Mouse (Mus musculus): ENCODE data around the gene Zfp169. TPM values are rescaled to one million over a fixed set of nuclear protein-coding genes. Genes with fewer than 3 reads are reported as not detected.
A peak's percentile ranks its signal among the peaks of the same experiment; 100 is the strongest.

Zfp169 gene
- polyA plus RNA-seq, 1 experiment from 2014 or later: 8.5 TPM

DNA sequence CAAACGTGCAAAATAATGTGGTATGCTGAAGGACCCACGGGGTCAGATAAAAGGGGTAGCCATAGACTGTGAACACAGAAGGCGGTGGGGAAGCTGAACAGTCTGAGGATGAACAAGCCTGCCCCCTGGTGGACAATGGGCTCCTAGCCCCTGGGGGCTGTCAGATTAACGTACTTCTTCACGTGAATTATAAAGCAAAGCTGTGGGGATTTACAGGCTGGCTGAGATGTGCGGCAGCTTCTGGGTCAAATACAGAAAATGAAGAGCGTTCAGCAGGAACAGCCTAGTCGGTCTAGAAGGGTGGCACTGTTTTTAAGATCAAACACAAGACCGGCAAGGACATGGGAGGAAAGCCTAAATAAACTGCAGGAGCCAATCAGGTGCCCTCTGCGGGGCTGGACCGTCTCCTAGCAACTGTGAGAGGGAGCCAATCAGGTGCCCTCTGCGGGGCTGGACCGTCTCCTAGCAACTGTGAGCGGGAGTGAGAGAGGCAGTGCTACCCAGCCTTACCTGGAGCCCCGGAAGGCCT is 15.5 kb downstream of the Zfp169 start:
- DNase-seq (ENCODE audit: low spot score) (peak; percentile 80), ATAC-seq (ENCODE audit: insufficient number of reproducible peaks, low FRiP score, low TSS enrichment, low read depth) (peak; percentile 89)
- Histone ChIP-seq H3K9ac (ENCODE audit: low read length) (no peak overlapping the region), H3K27me3 (ENCODE audit: control insufficient read depth, insufficient read depth, low read length) (no peaks in the 10 kb centered on the region), H3K36me3 (ENCODE audit: control insufficient read depth, insufficient read depth, low read length) (peaks cover 5% of the 10 kb centered on the region), H3K9me3 (ENCODE audit: control insufficient read depth, low read length) (no peaks in the 10 kb centered on the region), H3K4me2 (ENCODE audit: low read depth, severe bottlenecking) (peak overlapping the region; percentile 25; the same call in 1 of the 2 replicates), H3K4me1 (ENCODE audit: control insufficient read depth, insufficient read depth, low read length) (no peaks in the 10 kb centered on the region), H3K27ac (replicated peaks; ENCODE audit: low read depth, low read length) (no peak overlapping the region), H3K4me3 (ENCODE audit: low read depth, low read length) (peak overlapping the region; percentile 11; the same call in 1 of the 2 replicates)
- 9% methylated on average over 15 of the region's 15 CpGs for WGBS

DNA sequence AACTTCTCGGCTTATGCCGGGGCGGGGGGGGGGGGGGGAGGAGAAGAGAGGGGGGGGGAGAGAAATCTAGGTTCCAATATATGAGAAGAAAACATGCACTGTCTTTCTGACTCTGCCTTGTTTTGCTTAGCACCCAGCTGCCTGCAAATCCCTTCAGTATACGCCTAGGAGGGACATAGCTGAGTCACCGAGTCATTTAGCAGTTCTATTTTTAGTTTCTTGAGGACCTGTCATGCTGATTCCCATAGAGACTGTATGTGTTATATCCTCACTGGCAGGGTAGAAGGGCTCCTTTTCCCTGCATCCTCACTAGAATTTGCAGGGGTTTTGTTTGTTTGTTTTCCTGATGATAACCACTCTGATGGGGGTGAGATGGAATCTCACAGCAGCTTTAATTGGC is 20.1 kb downstream of the Zfp169 start:
- Histone ChIP-seq H3K4me2 (ENCODE audit: low read depth, severe bottlenecking) (no peak overlapping the region), H3K9me3 (ENCODE audit: control insufficient read depth, low read length) (no peaks in the 10 kb centered on the region), H3K4me3 (ENCODE audit: low read depth, low read length) (no peak overlapping the region), H3K36me3 (ENCODE audit: control insufficient read depth, insufficient read depth, low read length) (peaks cover 18% of the 10 kb centered on the region), H3K27ac (replicated peaks; ENCODE audit: low read depth, low read length) (no peak overlapping the region), H3K9ac (ENCODE audit: low read length) (no peak overlapping the region), H3K4me1 (ENCODE audit: control insufficient read depth, insufficient read depth, low read length) (no peaks in the 10 kb centered on the region), H3K27me3 (ENCODE audit: control insufficient read depth, insufficient read depth, low read length) (no peaks in the 10 kb centered on the region)
- 93% methylated on average over 4 of the region's 5 CpGs for WGBS
- ATAC-seq (ENCODE audit: insufficient number of reproducible peaks, low FRiP score, low TSS enrichment, low read depth) (no peak), DNase-seq (ENCODE audit: low spot score) (no peak)

DNA sequence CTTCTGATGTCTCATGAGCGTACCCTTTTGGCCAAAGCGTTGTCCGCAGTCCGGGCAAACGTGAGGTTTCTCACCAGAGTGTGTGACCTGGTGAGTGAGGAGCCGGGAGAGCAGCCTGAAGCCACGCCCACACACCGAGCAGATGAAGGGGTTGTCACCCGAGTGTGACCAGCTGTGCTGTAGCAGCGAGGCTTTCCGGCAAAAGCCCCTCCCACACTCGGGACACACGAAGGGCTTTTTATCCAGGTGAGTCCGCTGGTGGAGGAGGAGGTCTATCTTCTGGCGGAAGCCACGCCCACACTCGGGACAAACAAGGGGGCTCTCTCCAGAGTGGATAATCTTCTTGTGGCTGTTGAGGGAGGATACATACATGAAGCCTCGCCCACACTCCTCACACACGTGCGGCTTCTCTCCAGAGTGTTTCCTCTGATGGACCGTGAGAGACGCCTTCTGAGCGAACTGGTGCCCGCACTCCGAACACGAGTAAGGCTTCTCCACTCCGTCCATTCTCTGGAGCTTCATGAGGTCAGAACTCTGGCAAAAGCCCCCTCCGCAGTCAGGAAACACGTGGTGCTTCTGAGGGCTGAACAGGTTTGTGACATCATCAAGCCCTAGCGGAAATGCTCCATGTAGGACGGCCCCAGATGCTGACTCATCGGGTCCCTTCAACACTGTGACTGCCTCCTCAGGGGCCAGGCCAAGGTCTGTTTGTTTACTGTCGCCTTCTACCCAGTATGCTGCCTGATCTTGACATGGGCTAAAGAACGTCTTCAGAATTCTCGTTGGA is 22.7 kb downstream of the Zfp169 start:
- no peak overlapping the region for H3K9ac ChIP-seq (ENCODE audit: low read length)
- no peak overlapping the region for H3K27ac ChIP-seq (replicated peaks; ENCODE audit: low read depth, low read length)
- no peak overlapping the region for H3K4me3 ChIP-seq (ENCODE audit: low read depth, low read length)
- WGBS: 91% methylated on average over 35 of the region's 35 CpGs
- no peaks in the 10 kb centered on the region for H3K27me3 ChIP-seq (ENCODE audit: control insufficient read depth, insufficient read depth, low read length)
- no peaks in the 10 kb centered on the region for H3K9me3 ChIP-seq (ENCODE audit: control insufficient read depth, low read length)
- H3K36me3 ChIP-seq (ENCODE audit: control insufficient read depth, insufficient read depth, low read length): peaks cover 17% of the 10 kb centered on the region
- no peak for DNase-seq (ENCODE audit: low spot score)
- no peak for ATAC-seq (ENCODE audit: insufficient number of reproducible peaks, low FRiP score, low TSS enrichment, low read depth)
- no peak overlapping the region for H3K4me2 ChIP-seq (ENCODE audit: low read depth, severe bottlenecking)
- H3K4me1 ChIP-seq (ENCODE audit: control insufficient read depth, insufficient read depth, low read length): no peaks in the 10 kb centered on the region

DNA sequence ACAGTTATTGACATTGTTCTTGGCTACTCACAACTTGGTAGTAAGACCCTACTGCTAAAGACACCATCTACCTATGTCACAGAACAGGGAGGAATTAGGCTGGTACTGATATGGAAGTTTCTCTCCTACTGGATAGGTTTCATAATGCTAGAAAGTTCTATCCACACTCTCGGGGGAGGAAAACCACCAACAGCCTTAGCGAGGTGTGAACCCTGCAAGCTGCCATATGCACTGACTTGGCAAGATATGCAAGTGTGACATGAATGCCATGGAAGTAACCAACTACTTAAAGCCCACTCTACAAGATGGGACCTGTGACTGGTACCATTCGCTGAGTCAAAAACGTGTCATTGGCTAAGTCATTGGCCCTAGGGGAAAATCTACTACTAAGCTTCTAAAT is 29.6 kb downstream of the Zfp169 start:
- H3K27ac ChIP-seq (replicated peaks; ENCODE audit: low read depth, low read length): no peak overlapping the region
- ATAC-seq (ENCODE audit: insufficient number of reproducible peaks, low FRiP score, low TSS enrichment, low read depth) (no peak), DNase-seq (ENCODE audit: low spot score) (no peak)
- H3K4me1 ChIP-seq (ENCODE audit: control insufficient read depth, insufficient read depth, low read length): no peaks in the 10 kb centered on the region
- H3K4me3 ChIP-seq (ENCODE audit: low read depth, low read length): no peak overlapping the region
- H3K36me3 ChIP-seq (ENCODE audit: control insufficient read depth, insufficient read depth, low read length): no peaks in the 10 kb centered on the region
- WGBS: 89% methylated on average over 4 of the region's 4 CpGs
- no peak overlapping the region for H3K9ac ChIP-seq (ENCODE audit: low read length)
- H3K27me3 ChIP-seq (ENCODE audit: control insufficient read depth, insufficient read depth, low read length): no peaks in the 10 kb centered on the region
- H3K4me2 ChIP-seq (ENCODE audit: low read depth, severe bottlenecking): no peak overlapping the region
- no peaks in the 10 kb centered on the region for H3K9me3 ChIP-seq (ENCODE audit: control insufficient read depth, low read length)

DNA sequence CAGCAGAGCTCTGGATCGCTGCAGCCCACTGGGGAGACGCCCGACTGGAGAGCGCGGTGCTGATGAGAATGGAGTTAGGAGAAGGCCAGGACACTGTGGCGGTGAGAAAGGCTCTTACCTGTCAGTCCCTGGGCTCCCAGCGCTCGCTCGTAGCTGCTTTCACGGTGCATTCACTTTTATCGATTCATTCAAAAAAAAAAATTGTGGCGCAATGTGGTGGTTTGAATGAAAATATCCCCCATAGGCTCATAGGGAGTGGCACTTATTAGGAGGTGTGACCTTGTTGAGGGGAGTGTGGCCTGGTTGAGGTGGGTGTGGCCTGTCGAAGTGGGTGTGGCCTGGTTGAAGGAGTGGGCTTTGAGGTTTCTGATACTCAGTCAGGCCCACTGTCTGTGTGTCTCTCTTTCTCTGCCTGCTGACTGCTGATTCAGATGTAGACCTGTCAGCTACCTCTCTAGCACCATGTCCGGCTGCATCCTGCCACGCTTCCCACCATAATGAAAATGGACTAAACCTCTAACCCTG is 44.5 kb downstream of the Zfp169 start:
- Histone ChIP-seq H3K4me1 (ENCODE audit: control insufficient read depth, insufficient read depth, low read length) (no peaks in the 10 kb centered on the region), H3K4me2 (ENCODE audit: low read depth, severe bottlenecking) (no peak overlapping the region), H3K27ac (replicated peaks; ENCODE audit: low read depth, low read length) (no peak overlapping the region), H3K4me3 (ENCODE audit: low read depth, low read length) (no peak overlapping the region), H3K27me3 (ENCODE audit: control insufficient read depth, insufficient read depth, low read length) (peaks cover 2% of the 10 kb centered on the region; the same call in 1 of the 2 replicates), H3K9me3 (ENCODE audit: control insufficient read depth, low read length) (no peaks in the 10 kb centered on the region), H3K36me3 (ENCODE audit: control insufficient read depth, insufficient read depth, low read length) (no peaks in the 10 kb centered on the region), H3K9ac (ENCODE audit: low read length) (no peak overlapping the region)
- ATAC-seq (ENCODE audit: insufficient number of reproducible peaks, low FRiP score, low TSS enrichment, low read depth): no peak
- no peak for DNase-seq (ENCODE audit: low spot score)
- 58% methylated on average over 15 of the region's 15 CpGs for WGBS

DNA sequence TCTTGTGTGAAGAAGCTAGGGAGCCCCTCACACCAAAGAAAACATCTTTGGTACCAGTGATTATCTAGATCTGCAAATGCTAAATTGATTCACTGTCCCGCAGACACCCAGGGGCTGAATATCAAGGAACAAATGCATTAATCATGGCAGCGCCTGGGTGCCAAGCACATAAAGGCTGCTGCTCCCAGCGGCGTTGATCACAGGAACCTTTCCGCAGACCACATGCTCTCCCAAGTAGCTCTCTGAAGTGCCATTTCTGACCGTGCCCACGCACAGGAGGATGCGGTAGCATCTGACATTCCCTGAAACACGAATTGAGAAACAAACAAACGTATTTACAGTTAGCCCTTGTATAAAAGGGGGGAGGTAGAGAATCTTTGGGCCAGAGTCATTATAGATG is 47.1 kb downstream of the Zfp169 start:
- no peak overlapping the region for H3K27ac ChIP-seq (replicated peaks; ENCODE audit: low read depth, low read length)
- H3K4me3 ChIP-seq (ENCODE audit: low read depth, low read length): no peak overlapping the region
- DNase-seq (ENCODE audit: low spot score): no peak
- H3K36me3 ChIP-seq (ENCODE audit: control insufficient read depth, insufficient read depth, low read length): no peaks in the 10 kb centered on the region
- WGBS: 59% methylated on average over 10 of the region's 10 CpGs
- no peak overlapping the region for H3K4me2 ChIP-seq (ENCODE audit: low read depth, severe bottlenecking)
- H3K9me3 ChIP-seq (ENCODE audit: control insufficient read depth, low read length): no peaks in the 10 kb centered on the region
- H3K9ac ChIP-seq (ENCODE audit: low read length): no peak overlapping the region
- no peak for ATAC-seq (ENCODE audit: insufficient number of reproducible peaks, low FRiP score, low TSS enrichment, low read depth)
- H3K27me3 ChIP-seq (ENCODE audit: control insufficient read depth, insufficient read depth, low read length): peaks cover 2% of the 10 kb centered on the region; the same call in 1 of the 2 replicates
- no peaks in the 10 kb centered on the region for H3K4me1 ChIP-seq (ENCODE audit: control insufficient read depth, insufficient read depth, low read length)

DNA sequence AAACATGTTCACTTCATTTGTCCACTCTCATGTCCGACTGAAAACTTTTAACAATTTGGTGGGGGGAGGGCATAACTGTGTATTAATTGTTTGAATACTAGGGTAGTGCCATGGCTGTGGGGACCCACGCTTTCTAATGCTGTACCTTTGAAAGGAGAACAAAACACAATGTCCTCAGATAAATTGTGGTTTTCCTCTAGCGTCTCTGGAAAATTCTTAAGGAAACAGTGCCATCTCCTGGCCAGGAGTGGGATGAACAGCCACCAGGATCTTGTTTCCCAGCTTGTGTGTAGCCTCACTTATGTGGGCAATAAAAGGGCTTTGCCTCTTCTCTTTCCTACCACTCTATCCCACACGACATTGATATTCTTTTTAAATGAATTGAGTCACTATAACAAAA is 49.1 kb downstream of the Zfp169 start:
- Histone ChIP-seq H3K27ac (replicated peaks; ENCODE audit: low read depth, low read length) (no peak overlapping the region), H3K4me2 (ENCODE audit: low read depth, severe bottlenecking) (no peak overlapping the region), H3K4me3 (ENCODE audit: low read depth, low read length) (no peak overlapping the region), H3K9me3 (ENCODE audit: control insufficient read depth, low read length) (no peaks in the 10 kb centered on the region), H3K36me3 (ENCODE audit: control insufficient read depth, insufficient read depth, low read length) (no peaks in the 10 kb centered on the region), H3K4me1 (ENCODE audit: control insufficient read depth, insufficient read depth, low read length) (no peaks in the 10 kb centered on the region), H3K27me3 (ENCODE audit: control insufficient read depth, insufficient read depth, low read length) (peaks cover 2% of the 10 kb centered on the region; the same call in 1 of the 2 replicates), H3K9ac (ENCODE audit: low read length) (no peak overlapping the region)
- WGBS: 20% methylated on average over 4 of the region's 4 CpGs
- DNase-seq (ENCODE audit: low spot score) (peak; percentile 87), ATAC-seq (ENCODE audit: insufficient number of reproducible peaks, low FRiP score, low TSS enrichment, low read depth) (no peak)

DNA sequence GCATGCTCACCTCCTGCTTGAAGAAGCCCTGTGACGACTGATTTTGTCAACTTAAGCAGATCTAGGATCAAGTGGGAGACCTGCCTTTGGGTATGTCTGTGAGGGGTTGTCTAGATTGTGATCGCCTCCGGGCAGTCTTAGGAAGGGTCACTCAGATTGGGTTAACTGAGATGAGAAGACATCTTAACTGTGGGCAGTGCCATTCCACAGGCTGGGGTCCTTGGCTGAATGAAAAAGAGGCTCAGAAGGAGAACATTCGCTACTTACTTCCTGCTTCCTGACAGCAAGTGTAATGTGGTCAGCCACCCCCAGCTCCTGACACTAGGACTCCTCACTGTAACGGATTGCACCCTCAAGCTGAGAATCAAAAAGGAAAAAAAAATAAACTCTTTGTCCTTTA is 54.0 kb downstream of the Zfp169 start:
- H3K4me3 ChIP-seq (ENCODE audit: low read depth, low read length): no peak overlapping the region
- H3K4me1 ChIP-seq (ENCODE audit: control insufficient read depth, insufficient read depth, low read length): no peaks in the 10 kb centered on the region
- ATAC-seq (ENCODE audit: insufficient number of reproducible peaks, low FRiP score, low TSS enrichment, low read depth): no peak
- no peak overlapping the region for H3K4me2 ChIP-seq (ENCODE audit: low read depth, severe bottlenecking)
- H3K9me3 ChIP-seq (ENCODE audit: control insufficient read depth, low read length): no peaks in the 10 kb centered on the region
- WGBS: 85% methylated on average over 5 of the region's 5 CpGs
- no peak overlapping the region for H3K9ac ChIP-seq (ENCODE audit: low read length)
- H3K27ac ChIP-seq (replicated peaks; ENCODE audit: low read depth, low read length): no peak overlapping the region
- H3K36me3 ChIP-seq (ENCODE audit: control insufficient read depth, insufficient read depth, low read length): no peaks in the 10 kb centered on the region
- H3K27me3 ChIP-seq (ENCODE audit: control insufficient read depth, insufficient read depth, low read length): no peaks in the 10 kb centered on the region
- DNase-seq (ENCODE audit: low spot score): no peak
